Mouse (Mus musculus) adrenal gland, adult 8-10 months (tissue): Measurements from ENCODE around the gene Lama4. TPM values are rescaled to one million over a fixed set of nuclear protein-coding genes. Genes with fewer than 3 reads are reported as not detected.

ENCODE experiments used
- DNase-seq: peaks from one replicate; pipeline ENCODE4 v3.0.0; 2022
- total RNA-seq, 4 experiments: library from RNA; stranded (reverse); gene quantifications; 2 replicates each; pipeline ENCODE4 v1.2.4; 2022

Lama4 gene
- total RNA-seq, 4 experiments from 2014 or later, result 23.3 to 76.8 (median 55.6) TPM

DNA sequence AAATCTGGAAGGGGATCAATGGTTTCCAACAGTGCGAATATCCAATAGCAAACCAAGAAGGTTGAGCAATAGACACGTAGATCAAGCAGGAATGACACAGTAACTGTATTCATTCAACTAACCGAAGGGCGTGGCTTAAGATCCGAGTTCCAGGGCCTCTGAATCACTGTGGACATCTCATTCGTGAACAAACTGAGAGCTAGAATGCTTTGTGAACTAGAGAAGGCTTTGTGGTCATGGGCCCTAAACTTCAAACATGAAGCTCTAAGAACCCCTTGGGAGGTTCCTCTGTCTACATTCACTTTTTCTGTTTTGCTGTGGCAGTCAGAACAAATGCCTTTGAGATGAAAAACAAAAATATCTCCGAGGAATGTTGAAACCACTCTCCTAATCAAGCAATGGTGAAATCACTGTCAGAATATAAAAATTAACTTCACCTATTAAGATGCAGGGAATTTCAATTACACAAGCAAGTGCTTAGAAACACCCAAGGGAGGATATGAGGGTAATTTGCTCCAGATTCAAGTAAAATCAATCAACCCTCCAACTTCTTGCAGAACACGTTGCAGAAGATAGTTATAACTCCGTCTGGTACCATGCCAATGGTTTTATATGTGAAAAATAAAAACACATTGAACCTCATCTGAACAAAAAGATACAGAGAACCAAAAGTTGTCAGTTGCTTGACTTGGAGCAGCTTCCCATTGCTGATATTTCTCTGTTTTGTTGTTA lies 29.6 kb downstream of the Lama4 start:
- no peak for DNase-seq

DNA sequence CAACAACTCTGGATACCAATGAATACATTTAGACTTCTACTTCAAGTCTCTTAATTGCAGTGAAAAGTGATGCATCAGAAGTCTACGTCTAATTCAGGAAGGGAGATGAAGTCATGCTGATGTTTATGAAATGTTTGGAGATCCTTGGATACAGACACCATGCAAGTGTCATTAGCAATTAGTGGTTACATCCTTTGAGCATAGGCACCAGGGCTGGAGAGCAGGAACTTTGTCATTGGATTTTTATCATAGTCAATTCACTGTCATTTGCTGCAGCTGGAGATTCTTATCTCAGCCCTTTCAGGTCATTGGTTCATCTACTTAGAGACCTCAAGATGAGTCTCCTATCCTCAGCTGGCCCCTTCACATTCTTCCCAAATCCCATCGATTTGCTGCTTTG lies 30.6 kb downstream of the Lama4 start:
- no peak for DNase-seq

DNA sequence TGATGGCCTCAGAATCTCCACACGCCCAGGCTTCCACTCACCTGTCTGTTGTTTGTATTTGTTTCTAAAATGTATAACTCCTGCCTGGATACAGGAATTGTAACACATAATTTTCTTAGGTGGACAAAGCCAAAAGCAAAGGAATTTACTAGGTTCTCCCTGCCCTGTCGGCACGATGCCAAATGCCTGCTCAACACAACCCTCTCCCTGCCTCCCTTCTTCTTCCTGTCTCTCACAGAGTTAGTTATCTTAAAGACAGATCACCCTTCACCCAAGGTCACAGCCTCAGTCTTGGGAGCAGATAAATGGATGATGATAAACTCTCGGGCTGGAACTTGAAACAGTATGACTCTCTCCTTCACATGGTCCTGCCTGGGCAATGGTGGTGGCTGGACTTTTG lies 35.6 kb downstream of the Lama4 start:
- peak; percentile 30 for DNase-seq

DNA sequence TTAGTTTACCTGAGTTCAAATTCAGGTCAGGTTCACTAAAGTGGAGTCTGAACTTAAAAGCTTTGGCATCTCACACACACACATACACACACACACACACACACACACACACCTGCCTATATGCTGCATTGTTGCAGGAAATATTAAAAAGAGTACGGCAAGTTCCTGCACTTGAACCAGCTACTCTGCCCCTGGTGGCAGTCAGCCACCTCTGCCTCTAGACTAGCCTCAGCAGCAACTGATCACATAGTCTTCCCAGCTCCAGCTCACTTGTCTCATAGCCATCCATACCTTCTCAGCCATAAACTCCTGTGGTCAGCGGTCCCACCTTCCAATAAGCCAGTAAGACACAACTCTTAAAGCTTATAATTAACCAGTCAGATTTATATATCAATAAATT lies 37.2 kb downstream of the Lama4 start:
- DNase-seq, result no peak

DNA sequence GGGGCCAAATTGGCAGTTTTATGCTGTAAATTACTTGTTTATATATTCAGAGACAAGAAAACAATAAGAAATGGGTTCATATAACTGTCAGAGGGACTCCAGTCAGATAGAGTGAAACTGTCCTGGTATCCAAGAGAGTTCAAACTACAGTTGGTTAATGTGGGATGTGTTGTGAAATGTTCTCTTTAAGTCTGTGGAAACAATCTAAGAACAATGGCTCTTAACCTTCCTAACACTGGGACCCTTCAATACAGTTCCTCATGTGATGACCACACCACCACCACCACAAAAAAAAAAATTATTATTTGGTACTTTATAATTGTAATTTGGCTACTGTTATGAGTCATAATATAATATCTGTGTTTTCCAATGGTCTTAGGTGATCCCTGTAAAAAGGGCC lies 38.2 kb downstream of the Lama4 start:
- no peak for DNase-seq

DNA sequence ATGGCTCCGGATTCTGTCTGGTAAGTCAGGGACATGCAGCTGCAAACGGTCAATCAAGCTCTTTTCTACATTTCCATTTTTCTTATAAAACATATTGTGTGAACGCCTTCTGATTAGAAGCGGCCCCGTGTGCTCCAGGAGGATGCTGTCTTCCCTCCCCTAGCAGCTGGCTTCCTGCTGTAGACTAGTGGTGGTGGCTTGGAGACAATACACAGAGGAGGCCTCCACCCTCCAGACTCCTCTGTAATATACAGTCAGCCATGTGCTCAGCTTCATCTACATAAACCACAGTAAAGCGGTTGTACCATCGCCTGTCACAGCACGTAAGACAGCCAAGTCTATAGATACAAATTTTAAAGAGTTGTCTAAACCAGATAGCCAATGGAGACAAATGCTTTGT lies 40.2 kb downstream of the Lama4 start:
- no peak for DNase-seq

DNA sequence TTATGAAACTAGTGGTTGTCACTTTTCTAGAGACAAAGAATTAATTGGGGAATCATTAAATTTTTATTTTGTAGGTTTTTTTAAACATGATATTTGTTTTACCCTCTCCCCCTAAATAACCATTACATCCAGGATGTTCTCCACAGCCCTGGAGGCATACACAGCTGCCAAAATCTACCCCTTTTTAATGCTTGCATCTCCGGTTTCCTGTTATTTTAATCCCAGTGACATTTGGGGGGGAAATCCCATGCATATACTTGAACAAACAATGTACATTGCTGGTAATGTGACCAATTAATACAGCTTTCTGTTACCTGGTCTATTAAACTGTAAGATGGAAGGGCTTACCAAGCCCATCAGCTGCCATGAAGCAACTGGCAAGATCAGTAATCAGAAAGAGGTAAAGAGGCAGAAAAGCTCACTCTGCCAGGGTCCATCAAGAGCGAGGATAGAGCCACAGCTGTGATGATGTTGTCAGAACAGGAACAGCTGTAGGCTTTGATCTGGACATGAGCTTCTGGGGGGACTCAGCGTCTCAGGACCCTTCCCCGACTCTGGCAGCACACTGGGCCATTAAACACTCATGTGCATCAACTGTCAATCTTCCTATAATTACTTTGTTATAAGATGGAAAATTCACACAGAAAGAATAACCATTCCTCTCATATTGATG lies 41.3 kb downstream of the Lama4 start:
- no peak for DNase-seq

DNA sequence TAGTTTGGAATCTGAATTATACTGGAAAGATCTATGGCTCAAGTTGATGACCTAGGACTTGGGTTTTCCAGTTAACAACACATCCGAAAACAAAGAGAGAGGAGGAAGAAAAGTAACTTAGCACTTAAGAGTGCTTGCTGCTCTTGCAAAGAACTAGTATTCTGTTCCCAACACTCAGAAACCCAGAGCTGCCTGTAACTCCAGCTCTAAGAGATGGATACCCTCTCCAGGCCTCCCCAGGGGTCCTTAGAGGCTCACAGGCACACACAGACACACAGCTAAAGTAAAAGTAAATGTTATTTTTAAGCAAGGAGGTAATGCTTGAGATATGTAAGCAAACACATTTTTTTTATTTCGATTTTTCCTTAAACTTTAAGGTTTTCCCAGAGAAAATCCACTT lies 49.5 kb downstream of the Lama4 start:
- no peak for DNase-seq

DNA sequence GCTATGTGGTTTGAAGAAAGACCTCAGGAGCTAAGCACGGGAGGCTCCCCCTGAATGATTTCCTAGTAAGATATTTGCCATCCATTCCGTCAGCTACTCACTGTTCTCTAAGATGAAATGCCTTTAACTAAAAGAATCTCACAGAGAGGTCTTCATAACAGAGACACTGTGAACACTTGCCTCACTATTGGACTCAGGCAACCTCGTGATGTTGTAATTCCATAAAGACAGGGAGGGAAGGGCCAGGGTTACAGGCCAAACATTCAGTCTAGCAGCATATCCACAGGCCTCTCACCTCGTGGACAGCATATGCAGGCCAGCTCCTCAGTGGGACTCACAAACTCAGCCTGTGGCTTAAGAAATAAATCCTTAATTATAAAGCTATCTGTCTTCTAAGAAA lies 52.7 kb downstream of the Lama4 start:
- no peak for DNase-seq

DNA sequence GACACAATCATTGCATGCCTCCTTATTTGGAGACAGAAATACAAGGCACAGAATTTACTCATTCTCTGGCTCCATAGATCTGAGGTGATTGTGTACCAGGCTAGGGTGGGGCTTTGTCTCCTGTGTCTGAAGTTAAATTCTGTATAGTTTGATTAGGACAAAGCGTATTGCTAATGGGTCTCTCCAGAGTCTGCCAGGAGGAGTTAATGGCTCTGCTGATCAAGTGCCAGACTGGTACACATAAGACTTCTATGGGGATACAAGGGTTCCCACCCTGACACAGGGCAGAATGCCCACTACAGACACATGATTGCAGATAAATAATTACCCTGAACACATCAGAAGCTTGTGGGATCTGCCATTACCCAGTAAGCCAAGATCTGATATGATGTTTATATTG lies 53.3 kb downstream of the Lama4 start:
- no peak for DNase-seq

DNA sequence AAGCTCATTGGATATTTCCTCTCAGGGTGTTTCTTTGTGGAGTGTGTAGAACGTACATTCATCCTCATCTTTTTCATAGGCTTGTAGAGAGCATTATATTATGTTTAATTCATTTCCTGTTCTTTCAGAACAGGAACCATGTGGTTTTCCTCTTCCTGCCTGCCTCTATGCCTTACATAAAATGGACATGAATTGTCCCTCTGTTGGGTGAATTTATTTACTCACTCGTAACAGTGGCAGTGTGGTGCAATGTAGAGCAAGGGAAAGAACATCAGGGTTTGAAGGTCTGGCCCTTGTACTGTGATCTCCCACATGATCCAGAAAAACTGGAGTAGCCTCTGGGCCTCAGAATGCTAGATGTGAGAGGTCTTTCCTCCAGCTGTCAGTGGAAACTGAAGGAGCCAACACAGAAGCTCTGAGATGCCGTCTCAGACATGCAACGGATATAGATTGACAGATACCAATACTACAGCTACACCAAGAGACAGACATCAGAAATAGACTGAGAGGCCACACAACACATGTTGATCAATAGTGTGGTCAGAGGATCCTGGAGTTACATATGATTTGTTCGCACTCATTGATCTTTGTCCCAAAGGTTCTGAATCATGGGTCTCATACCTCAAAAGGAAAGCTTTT lies 58.4 kb downstream of the Lama4 start:
- no peak for DNase-seq

DNA sequence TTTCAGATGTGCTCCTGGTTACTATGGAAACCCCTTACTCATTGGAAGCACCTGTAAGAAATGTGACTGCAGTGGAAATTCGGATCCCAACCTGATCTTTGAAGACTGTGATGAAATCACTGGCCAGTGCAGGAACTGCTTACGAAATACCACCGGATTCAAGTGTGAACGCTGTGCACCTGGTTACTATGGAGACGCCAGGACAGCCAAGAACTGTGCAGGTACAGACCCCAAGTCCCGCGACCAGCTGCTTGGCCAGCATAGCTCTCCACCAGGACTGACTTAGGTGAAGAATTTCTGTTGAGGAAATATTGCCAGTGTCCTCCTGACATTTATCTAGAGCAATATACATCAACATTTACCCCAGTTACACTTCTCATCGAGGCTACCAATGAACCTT lies 61.2 kb downstream of the Lama4 start:
- DNase-seq, result no peak

DNA sequence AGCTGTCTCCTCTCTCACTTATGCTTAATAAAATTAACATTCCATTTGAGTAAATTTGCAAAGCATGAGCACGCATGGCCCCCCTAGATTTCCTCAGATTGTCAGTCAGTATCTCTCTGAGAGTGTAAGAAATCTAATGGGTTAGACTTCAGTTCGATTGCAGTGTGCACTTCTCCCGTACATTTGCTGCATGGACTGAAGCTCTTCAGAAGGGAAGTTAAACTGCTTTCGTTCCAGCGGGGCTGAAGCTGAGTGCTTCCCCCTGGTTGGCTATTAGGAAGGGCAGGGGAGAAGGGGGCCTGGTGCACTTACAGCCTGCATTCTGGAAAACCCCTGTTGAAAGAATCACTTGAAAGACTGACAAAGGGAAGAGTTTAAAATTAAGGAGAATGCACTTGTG lies 61.7 kb downstream of the Lama4 start:
- no peak for DNase-seq

DNA sequence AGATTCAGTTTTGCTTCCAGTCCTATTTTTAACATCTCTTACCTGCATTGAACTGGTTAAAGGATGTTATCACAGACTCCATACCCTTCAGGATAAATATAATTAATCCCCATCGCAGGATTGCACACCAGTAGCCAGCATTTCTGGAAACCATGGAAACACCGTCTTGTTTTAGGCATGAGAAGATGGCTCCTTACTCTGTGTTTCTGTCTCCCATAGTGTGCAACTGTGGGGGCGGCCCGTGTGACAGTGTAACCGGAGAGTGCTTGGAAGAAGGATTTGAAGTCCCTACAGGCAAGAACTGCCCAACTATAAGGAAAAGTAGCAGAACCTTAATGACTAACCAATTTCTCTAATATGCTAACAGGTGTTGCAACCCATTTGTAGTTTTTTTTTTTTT lies 63.1 kb downstream of the Lama4 start:
- no peak for DNase-seq

DNA sequence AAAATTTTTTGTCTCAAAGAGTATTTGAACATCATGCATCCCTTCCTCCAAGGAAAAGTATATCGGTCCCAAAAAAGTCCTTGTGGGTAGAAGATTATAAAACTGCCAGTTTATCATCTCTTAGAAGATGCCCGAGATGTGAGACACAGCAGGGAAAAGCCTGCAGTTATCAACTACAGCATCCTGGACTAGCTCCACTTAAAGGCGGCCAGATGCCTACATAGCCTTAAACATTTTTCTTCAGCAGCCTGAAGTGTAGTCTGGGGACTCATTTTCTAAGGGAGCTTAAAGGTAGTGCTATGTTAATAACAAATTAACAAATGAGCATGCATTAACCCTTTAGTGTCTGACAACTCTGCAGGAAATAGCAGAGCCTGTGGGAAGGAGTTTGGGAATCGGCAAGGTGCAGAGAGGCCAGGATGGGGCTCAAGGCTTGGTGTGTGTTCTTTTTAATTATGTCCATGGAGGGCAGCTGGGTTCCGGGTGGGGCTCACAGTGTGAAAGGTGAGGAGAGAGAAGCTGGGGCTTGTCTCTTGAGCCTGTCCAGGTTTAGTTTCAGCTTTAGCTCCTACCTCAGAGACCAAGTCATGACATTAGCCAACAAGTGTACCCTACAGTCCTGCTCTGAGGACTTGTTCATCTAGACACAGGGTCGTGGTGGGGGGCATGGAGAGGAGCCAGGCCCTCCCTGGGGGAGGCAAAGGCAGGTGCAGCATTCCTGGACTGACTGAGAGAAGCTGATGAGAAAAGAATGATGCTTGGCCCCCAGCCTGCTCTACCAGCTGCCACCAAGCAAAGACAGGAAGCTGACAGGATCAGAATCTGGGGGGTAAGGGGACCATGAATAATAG lies 64.2 kb downstream of the Lama4 start:
- DNase-seq, result no peak

DNA sequence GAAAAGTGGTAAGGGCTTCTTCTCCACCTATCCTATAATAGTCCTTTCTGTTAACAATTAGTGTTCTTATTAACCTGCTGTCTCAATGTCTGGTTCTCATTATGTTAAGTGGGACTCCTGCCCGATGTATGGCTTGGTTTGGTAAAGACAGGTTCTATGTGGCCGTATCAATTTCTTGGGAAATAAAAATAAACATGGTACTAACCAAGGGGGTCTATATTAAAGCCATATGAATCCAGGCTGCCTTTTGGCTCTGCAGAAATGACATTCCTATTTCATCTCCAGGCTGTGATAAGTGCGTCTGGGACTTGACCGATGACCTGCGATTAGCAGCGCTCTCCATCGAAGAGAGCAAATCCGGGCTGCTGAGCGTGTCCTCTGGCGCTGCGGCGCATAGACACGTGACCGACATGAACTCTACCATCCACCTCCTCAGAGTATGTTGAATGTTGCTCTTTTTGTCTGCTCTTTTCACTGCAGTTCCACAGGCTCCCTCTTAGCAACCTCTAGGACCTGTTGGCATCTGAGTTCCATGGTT lies 64.9 kb downstream of the Lama4 start:
- no peak for DNase-seq

DNA sequence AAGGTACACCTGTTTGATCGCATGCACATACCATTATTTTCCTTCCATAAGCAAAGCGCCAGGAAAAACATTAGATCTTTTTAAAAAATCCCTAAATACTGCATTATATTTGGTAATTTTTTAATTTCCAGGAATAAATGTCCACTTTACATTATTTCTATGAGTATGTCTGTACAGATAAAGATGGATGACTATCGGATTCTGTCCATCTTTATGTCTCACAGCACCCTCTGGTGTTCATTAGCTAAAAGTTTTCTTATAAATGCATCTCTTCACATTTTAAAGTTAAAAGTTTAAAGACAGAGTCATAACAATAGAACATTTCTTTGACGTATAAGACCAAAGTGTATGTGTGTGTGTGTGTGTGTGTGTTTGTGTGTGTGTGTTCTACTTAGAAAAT lies 74.2 kb downstream of the Lama4 start:
- no peak for DNase-seq

DNA sequence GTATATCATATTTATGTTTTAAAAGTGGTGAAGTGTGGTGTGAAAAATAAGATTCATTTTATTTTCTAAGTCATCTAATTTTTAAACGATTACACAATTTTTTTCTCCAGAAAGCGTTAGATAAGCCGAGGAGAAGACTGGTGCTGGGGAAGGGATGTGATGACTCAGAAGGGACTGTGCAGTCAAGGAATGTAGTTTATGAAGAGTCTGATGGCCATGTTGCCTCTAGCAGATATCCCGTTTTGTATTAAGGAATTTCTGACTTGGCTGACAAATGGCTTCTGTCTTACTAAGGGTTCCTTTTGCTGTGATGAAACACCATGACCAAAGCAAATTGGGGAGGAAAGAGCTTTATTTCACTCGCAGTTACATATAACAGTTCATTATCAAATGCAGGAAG lies 74.7 kb downstream of the Lama4 start:
- no peak for DNase-seq

DNA sequence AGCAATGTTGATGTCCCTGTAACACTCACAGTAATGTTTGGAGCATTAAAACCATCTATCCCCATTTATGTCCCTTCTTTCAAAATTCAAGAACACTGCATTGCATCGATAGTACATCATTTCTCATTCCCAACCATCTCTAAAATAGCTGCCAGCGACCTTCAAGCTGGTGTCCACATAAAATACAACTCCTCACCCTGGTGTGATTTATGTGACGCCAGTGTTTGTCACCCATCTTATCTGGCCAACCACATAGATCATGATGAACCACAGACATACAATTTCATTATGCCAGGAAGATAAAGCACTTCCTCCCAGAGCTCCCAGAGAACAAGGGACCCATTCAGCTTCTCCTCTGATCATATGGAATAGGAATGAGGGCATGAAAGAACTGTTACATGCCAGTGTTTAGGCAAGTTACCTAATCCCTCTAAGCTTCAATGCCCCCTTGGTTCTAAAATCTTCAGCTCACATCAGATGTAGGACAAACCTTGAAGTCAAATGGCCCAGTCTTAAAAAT lies 79.2 kb downstream of the Lama4 start:
- peak; percentile 32 for DNase-seq

DNA sequence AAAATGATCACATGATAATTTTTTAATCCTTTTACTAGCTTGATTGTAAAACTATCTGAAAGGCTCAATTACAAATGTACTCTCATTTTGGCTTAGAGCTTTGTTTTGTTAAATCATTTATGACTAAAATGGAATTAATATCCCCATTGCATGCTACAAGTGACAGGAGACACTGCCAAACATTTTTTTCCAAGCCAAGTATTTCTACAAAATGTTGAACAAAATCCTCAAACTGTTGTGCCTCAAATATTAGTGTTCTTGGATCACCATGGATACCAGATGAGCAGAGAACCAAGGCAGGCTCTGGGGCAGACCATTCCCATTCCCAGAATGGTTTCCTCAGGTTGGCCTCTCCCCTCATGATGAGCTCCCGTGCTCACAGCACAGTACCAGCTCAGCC lies 79.8 kb downstream of the Lama4 start:
- DNase-seq, result no peak

DNA sequence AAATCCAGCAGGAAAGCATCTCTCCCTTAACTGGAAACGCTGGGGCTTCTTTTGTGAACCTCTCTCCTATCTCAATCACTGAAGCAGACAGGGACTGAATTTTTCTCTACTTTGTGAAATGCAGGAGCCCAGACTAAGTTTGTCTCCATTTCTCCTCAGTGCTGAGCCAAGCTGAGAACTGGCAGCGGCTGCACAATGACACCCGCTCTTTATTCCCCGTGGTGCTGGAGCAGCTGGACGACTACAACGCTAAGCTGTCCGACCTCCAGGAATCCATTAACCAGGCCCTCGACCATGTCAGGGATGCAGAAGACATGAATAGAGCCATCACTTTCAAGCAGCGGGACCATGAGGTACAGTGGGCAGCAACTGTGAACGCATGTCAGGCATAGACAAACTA lies 82.5 kb downstream of the Lama4 start:
- no peak for DNase-seq

DNA sequence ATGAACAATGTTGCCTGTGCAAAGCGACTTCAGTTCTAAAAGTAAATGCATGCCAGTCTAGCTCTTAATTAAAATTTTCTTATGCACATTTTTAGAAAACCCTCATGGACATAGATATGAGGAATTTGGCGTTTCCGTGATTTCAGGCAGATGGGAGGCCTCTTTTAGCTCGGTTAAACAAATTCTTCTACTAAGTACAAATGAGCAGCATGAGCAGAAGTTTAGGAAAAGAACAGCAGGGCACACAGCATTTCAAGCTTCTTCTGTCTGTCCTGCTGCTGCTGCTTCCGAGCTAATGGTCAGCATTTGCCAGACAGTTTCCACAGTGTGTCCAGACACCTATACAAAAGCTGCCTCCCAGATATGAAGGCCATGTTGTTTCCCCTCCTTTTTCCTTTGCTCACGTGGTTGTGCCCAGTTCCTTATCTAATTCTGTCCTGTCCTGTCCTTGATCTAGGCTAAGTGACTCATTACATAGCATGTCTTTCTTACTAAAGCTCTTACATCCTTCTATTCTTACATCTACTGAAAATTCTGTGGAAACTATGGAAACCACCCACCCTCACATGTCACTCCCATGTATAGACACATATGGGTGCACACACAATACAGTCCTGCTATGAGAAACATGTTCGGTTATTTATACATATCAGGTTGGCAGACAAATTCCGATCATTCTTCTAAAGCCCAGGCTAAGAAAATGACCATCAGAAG lies 84.4 kb downstream of the Lama4 start:
- peak; percentile 19 for DNase-seq
